Mouse (Mus musculus) left cerebral cortex, adult 9 months (tissue): ENCODE measurements around the gene Mmp25.
A peak's percentile ranks its signal among the peaks of the same experiment; 100 is the strongest.

Source experiments
- DNase-seq, 2 experiments: peaks; one replicate each; pipeline ENCODE4 v3.0.0; 2022; ENCODE audit warnings: low spot score in 2 of 2

Mmp25 gene

GRCm38 (mm10) chr17:23664556-23665021 lies 19.5 kb upstream of the Mmp25 start:
- DNase-seq: no peak

GRCm38 (mm10) chr17:23661526-23661925 lies 16.4 kb upstream of the Mmp25 start:
- DNase-seq: no peak

GRCm38 (mm10) chr17:23660876-23661200 lies 15.8 kb upstream of the Mmp25 start:
- DNase-seq: no peak

- no peak for DNase-seq
Measured at GRCm38 (mm10) chr17:23660117-23660875, 15.2 kb upstream of the Mmp25 start, which contains the start of gene Bicdl2. Gene Bicdl2 (plus strand): TSS chr17:23660506.

GRCm38 (mm10) chr17:23658450-23658849 lies 13.4 kb upstream of the Mmp25 start:
- DNase-seq: no peak

GRCm38 (mm10) chr17:23654410-23654809 lies 9.3 kb upstream of the Mmp25 start:
- DNase-seq: no peak

- DNase-seq: no peak
Measured at GRCm38 (mm10) chr17:23654001-23654400, 8.9 kb upstream of the Mmp25 start.

GRCm38 (mm10) chr17:23653324-23653723 lies 8.2 kb upstream of the Mmp25 start:
- DNase-seq: no peak

GRCm38 (mm10) chr17:23651363-23651762 lies 6.3 kb upstream of the Mmp25 start:
- DNase-seq: no peak

GRCm38 (mm10) chr17:23645894-23646293 lies 817 bp upstream of the Mmp25 start:
- DNase-seq: no peak

- DNase-seq: no peak
Measured at GRCm38 (mm10) chr17:23631241-23631640, 13.8 kb downstream of the Mmp25 start.

GRCm38 (mm10) chr17:23630195-23631020 lies 14.7 kb downstream of the Mmp25 start:
- peak; percentile 40 to 89 for DNase-seq

GRCm38 (mm10) chr17:23627813-23628212 lies 17.3 kb downstream of the Mmp25 start:
- no peak for DNase-seq

- no peak for DNase-seq
Measured at GRCm38 (mm10) chr17:23620351-23620750, 24.7 kb downstream of the Mmp25 start.

GRCm38 (mm10) chr17:23617087-23617486 lies 28.0 kb downstream of the Mmp25 start:
- DNase-seq: no peak

GRCm38 (mm10) chr17:23610361-23610800 lies 34.7 kb downstream of the Mmp25 start:
- DNase-seq: no peak

- DNase-seq: no peak
Measured at GRCm38 (mm10) chr17:23609612-23610011, 35.5 kb downstream of the Mmp25 start.

- no peak for DNase-seq
Measured at GRCm38 (mm10) chr17:23605220-23605619, 39.9 kb downstream of the Mmp25 start.

GRCm38 (mm10) chr17:23604394-23604793 lies 40.7 kb downstream of the Mmp25 start:
- DNase-seq: no peak

GRCm38 (mm10) chr17:23603542-23603941 lies 41.5 kb downstream of the Mmp25 start:
- DNase-seq: no peak

- no peak for DNase-seq
Measured at GRCm38 (mm10) chr17:23603077-23603476, 42.0 kb downstream of the Mmp25 start.

- DNase-seq: no peak
Measured at GRCm38 (mm10) chr17:23601836-23602585, 43.1 kb downstream of the Mmp25 start.
